Mouse (Mus musculus) forebrain, embryonic 11.5 days (tissue): ENCODE data around the gene Brpf1. TPM values are rescaled to one million over a fixed set of nuclear protein-coding genes. Genes with fewer than 3 reads are reported as not detected.

Experiments
- ATAC-seq: fragments of 200-750 bp; cut with Nextera tagmentation; replicated peaks from 2 replicates; pipeline ENCODE4 v1.8.0; 2017; ENCODE audit warnings: moderate TSS enrichment; ENCODE audit not compliant: low FRiP score
- DNase-seq: peaks from one replicate; pipeline ENCODE4 v3.0.0-alpha.2; 2017; ENCODE audit warnings: low spot score
- H3K27ac ChIP-seq: fragments of 300-500 bp; sonication (generic); 2 replicates; pipeline ENCODE4 v1.5.1; 2014; ENCODE audit warnings: low read depth, low read length
- H3K27me3 ChIP-seq: fragments of 300-500 bp; sonication (generic); 2 replicates; pipeline ENCODE4 v1.6.1; 2014; ENCODE audit warnings: mild to moderate bottlenecking, low read length, mixed read lengths; ENCODE audit not compliant: control insufficient read depth, insufficient read depth
- H3K36me3 ChIP-seq: fragments of 300-500 bp; sonication (generic); 2 replicates; pipeline ENCODE4 v1.6.1; 2014; ENCODE audit warnings: mild to moderate bottlenecking, low read length, moderate library complexity, mixed read lengths; ENCODE audit not compliant: control insufficient read depth, insufficient read depth
- H3K4me1 ChIP-seq: fragments of 300-500 bp; sonication (generic); replicated peaks from 2 replicates; pipeline ENCODE4 v1.6.1; 2014; ENCODE audit warnings: low read length, mixed read lengths; ENCODE audit not compliant: control insufficient read depth, insufficient read depth
- H3K4me2 ChIP-seq: fragments of 300-500 bp; sonication (generic); 2 replicates; pipeline ENCODE4 v1.6.1; 2014; ENCODE audit warnings: low read depth, mild to moderate bottlenecking, low read length, moderate library complexity, mixed read lengths; ENCODE audit not compliant: severe bottlenecking
- H3K4me3 ChIP-seq: fragments of 300-500 bp; sonication (generic); 2 replicates; pipeline ENCODE4 v1.5.1; 2014; ENCODE audit warnings: low read depth, low read length
- H3K9ac ChIP-seq: fragments of 300-500 bp; sonication (generic); 2 replicates; pipeline ENCODE4 v1.6.1; 2014; ENCODE audit warnings: low read length
- H3K9me3 ChIP-seq: fragments of 300-500 bp; sonication (generic); 2 replicates; pipeline ENCODE4 v1.6.1; 2016; ENCODE audit warnings: low read length, mixed read lengths; ENCODE audit not compliant: control insufficient read depth
- WGBS: fragments of 180-500 bp; shearing (Covaris S2); extraction: QIAGEN DNeasy Blood & Tissue Kit; methylation state at CpG from one replicate; pipeline ENCODE4 v1.1.7; 2014; 5-methylcytosine and 5-hydroxymethylcytosine counted together
- polyA plus RNA-seq: library from polyadenylated mRNA; unstranded; fragments of >200 nt; fragmentation: Nextera tagmentation; extraction: Ambion mirVana; gene quantifications from 2 replicates; pipeline ENCODE4 v1.2.1, GENCODE M21; 2014

Gene Brpf1
- polyA plus RNA-seq, 1 experiment from 2014 or later = 31.9 TPM

DNA sequence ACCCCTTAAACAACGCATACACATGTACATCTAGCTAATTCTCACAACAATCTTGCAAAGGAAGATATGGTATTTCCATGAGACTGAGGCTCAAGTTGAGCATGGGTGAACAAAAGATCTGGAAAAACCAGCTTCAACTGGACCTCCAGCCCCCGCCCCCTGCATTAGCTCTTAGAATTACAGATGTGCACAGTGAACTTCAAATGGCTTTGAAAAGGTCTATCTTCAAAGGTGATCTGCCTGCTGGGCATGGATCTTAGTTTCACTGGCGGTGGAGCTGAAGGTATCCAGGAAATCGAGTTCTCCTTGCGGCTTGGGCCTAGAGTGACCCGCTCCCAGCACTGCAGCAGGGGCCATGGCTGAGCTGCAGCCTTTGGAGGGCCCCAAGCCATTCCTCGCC lies 61.2 kb downstream of the Brpf1 start:
- WGBS = 92% methylated on average over 7 of the region's 7 CpGs
- ATAC-seq (no peak), DNase-seq (no peak)
- no peak overlapping the region for H3K4me3 ChIP-seq
- H3K9me3 ChIP-seq = no peaks in the 10 kb centered on the region
- no peak overlapping the region for H3K27ac ChIP-seq
- H3K4me2 ChIP-seq = no peak overlapping the region
- peaks cover 8% of the 10 kb centered on the region; the same call in 1 of the 2 replicates for H3K36me3 ChIP-seq
- no peak overlapping the region for H3K9ac ChIP-seq
- no peaks in the 10 kb centered on the region for H3K27me3 ChIP-seq
- H3K4me1 ChIP-seq = no peaks in the 10 kb centered on the region

DNA sequence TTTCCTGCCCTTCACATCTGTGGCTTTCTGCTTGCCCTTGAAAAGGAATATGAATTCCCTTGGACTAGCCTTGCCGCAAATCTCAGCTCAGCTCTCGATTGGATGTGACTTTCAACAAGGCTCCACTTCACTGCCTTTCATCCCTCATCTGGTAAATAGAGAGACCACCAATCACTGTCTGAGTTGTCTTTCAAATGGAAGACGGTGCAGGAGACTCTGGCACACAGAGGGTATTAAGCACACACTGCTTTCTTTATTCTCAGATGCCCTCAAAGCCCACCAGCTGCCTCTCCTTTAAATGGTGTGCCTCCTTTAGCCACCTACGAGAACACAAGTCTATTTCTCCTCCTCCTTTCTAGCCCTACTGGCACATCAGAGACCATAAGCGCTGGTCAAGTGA lies 61.6 kb downstream of the Brpf1 start:
- Histone ChIP-seq H3K4me3 (no peak overlapping the region), H3K36me3 (peaks cover 8% of the 10 kb centered on the region; the same call in 1 of the 2 replicates), H3K4me2 (no peak overlapping the region), H3K27ac (no peak overlapping the region), H3K9me3 (no peaks in the 10 kb centered on the region), H3K9ac (no peak overlapping the region), H3K4me1 (no peaks in the 10 kb centered on the region), H3K27me3 (no peaks in the 10 kb centered on the region)
- ATAC-seq = no peak
- no peak for DNase-seq
- WGBS = 83% methylated on average over 5 of the region's 5 CpGs

DNA sequence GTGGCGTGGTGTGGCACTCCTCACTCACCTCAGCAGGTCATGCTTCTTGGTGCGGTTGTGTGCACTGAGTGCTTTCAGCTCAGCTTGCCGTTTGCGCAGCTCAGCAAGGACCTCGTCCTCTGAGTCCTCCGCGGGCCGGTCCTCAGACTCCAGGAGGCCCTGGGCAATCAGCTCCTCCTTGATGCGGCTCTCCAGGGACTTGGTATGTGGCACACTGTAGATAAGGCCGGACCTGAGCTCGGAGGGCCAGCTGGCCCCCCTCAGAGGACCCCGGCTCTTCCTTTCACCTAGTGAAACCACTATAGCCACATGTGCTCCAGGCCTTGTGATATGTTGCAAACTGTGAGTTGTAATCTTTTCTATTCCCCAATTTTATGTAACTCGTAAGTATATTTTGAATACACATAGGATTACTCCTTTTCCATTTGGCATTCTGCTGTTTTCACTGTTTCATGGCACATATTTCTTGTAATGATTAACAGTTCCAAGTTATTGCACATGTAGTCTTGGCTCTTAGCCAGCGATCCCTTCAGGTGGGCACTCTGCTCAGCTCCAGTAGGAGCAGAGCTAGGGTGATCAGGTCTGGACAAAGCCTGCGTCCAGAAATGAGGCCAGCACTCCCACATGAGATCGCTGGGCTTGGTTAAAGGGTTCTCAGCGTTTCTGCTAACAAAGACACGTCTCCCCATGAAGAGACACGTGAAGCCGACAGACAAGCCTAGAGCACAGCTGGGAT lies 63.4 kb downstream of the Brpf1 start:
- Histone ChIP-seq H3K27me3 (no peaks in the 10 kb centered on the region), H3K36me3 (peaks cover 11% of the 10 kb centered on the region; the same call in 1 of the 2 replicates), H3K9me3 (no peaks in the 10 kb centered on the region), H3K27ac (no peak overlapping the region), H3K9ac (no peak overlapping the region), H3K4me3 (no peak overlapping the region), H3K4me2 (no peak overlapping the region), H3K4me1 (no peaks in the 10 kb centered on the region)
- 91% methylated on average over 20 of the region's 20 CpGs for WGBS
- no peak for DNase-seq
- ATAC-seq = no peak

DNA sequence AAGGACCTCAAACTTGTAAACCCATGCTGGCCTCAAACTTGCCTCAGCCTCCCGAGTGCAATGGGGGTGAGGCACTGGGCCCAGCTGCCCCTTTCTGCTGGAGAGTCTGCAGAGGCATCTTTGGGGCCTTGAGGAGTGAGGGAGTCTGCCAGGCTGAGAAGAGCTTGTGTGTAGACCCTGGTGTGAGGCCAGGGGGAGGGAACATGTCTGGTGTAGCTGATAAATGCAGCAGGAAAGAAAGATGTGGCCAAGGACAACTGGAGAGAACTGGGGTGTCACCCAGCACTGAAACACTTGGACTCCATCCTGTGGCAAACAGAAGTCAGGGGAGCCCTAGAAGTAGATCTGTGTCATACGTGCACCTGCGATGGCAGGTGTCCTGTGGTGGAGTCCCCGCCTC lies 66.6 kb downstream of the Brpf1 start:
- DNase-seq = no peak
- H3K27ac ChIP-seq = no peak overlapping the region
- H3K9ac ChIP-seq = no peak overlapping the region
- H3K4me2 ChIP-seq = no peak overlapping the region
- no peaks in the 10 kb centered on the region for H3K9me3 ChIP-seq
- peaks cover 2% of the 10 kb centered on the region; the same call in 1 of the 2 replicates for H3K4me1 ChIP-seq
- peaks cover 11% of the 10 kb centered on the region; the same call in 1 of the 2 replicates for H3K36me3 ChIP-seq
- 93% methylated on average over 4 of the region's 4 CpGs for WGBS
- no peak for ATAC-seq
- no peaks in the 10 kb centered on the region for H3K27me3 ChIP-seq
- no peak overlapping the region for H3K4me3 ChIP-seq

Other genes with a start within 250 kb of the Brpf1 start
- 88.6 and 92.3 TPM in 2 replicates for gene Setd5, start 229.8 kb upstream of the Brpf1 start, polyA plus RNA-seq
- gene Lhfpl4, start 111.8 kb upstream of the Brpf1 start, polyA plus RNA-seq = 6.6 and 6.8 TPM in 2 replicates
- 50.5 and 50.8 TPM in 2 replicates for gene Mtmr14, start 69.3 kb upstream of the Brpf1 start, polyA plus RNA-seq
- gene Cpne9, start 24.8 kb upstream of the Brpf1 start, polyA plus RNA-seq = 0.13 and 0.52 TPM in 2 replicates
- 14.2 and 14.5 TPM in 2 replicates for gene Ogg1, start 19.8 kb downstream of the Brpf1 start, polyA plus RNA-seq
- 47.8 and 52.5 TPM in 2 replicates for gene Camk1, start 36.8 kb downstream of the Brpf1 start, polyA plus RNA-seq
- gene Tada3, start 70.7 kb downstream of the Brpf1 start, polyA plus RNA-seq = 72.5 and 76.3 TPM in 2 replicates
- gene Arpc4, start 71.0 kb downstream of the Brpf1 start, polyA plus RNA-seq = 180 and 182 TPM in 2 replicates
- gene Ttll3, start 82.1 kb downstream of the Brpf1 start, polyA plus RNA-seq = 5.1 and 6.0 TPM in 2 replicates
- gene Rpusd3, start 112.2 kb downstream of the Brpf1 start, polyA plus RNA-seq = 26.7 and 28.5 TPM in 2 replicates
- gene Cidec, start 128.6 kb downstream of the Brpf1 start, polyA plus RNA-seq = not detected in 2 replicates
- gene Jagn1, start 135.4 kb downstream of the Brpf1 start, polyA plus RNA-seq = 66.1 and 75.0 TPM in 2 replicates
- 1.0 and 1.2 TPM in 2 replicates for gene Il17re, start 151.3 kb downstream of the Brpf1 start, polyA plus RNA-seq
- 3.4 and 4.2 TPM in 2 replicates for gene Il17rc, start 164.3 kb downstream of the Brpf1 start, polyA plus RNA-seq
- gene Creld1, start 176.2 kb downstream of the Brpf1 start, polyA plus RNA-seq = 36.3 and 41.6 TPM in 2 replicates
- gene Prrt3, start 194.8 kb downstream of the Brpf1 start, polyA plus RNA-seq = 1.4 and 2.1 TPM in 2 replicates
- gene Emc3, start 224.5 kb downstream of the Brpf1 start, polyA plus RNA-seq = 74.3 and 77.7 TPM in 2 replicates
- 25.0 and 25.1 TPM in 2 replicates for gene Fancd2, start 224.5 kb downstream of the Brpf1 start, polyA plus RNA-seq